Mouse (Mus musculus) cortical plate, adult 2 months (tissue): ENCODE measurements around the gene Zic3.

Source experiments
- CTCF ChIP-seq: fragments of 200-500 bp; IDR thresholded peaks from 2 replicates; pipeline ENCODE4 v1.5.1; 2011; ENCODE audit warnings: mild to moderate bottlenecking, control low read depth, low read length; ENCODE audit not compliant: insufficient read depth; ENCODE audit errors: extremely low read depth
- POLR2A ChIP-seq: fragments of 200-500 bp; IDR thresholded peaks from 2 replicates; pipeline ENCODE4 v1.6.1; 2011; ENCODE audit warnings: mild to moderate bottlenecking, low read length, control low read depth; ENCODE audit not compliant: insufficient read depth; ENCODE audit errors: extremely low read depth

- TF ChIP-seq CTCF, result no peak
- TF ChIP-seq POLR2A, result no peak
These were observed 7.7 kb upstream of the Zic3 start for GRCm38 (mm10) chrX:58014761-58015160.
